7 mouse cellular contexts compared by ENCODE assay signal in genomic region chr7:139584221-139585175, GRCm38 (mm10). TPM values are rescaled to one million over a fixed set of nuclear protein-coding genes. Genes with fewer than 3 reads are reported as not detected.
DNase-seq lines count a peak whose midpoint lies in the region; ATAC-seq and TF ChIP-seq lines count a peak whose summit lies in the region.

No protein-coding gene starts in this region.

- H3K9ac ChIP-seq in liver, embryonic 12.5 days = no peak overlapping the region
- no peak overlapping the region for H3K9ac ChIP-seq in embryonic facial prominence, embryonic 15.5 days
- no peak overlapping the region for H3K9ac ChIP-seq in intestine, postnatal 0 days (ENCODE audit: low read depth, low read length)

- H3K4me2 ChIP-seq in liver, embryonic 12.5 days = 0 out of 2 replicates have a peak overlapping the region, but pooled peaks have one; percentile 8
- H3K4me2 ChIP-seq in embryonic facial prominence, embryonic 15.5 days (replicated peaks) = peak overlapping the region; percentile 23
- peak overlapping the region; percentile 37; the same call in 1 of the 2 replicates for H3K4me2 ChIP-seq in intestine, postnatal 0 days (replicated peaks; ENCODE audit: low read depth)

- peaks cover 100% of the 10 kb centered on the region for H3K27me3 ChIP-seq in liver, embryonic 12.5 days (replicated peaks)
- peaks cover 98% of the 10 kb centered on the region for H3K27me3 ChIP-seq in embryonic facial prominence, embryonic 15.5 days
- peaks cover 85% of the 10 kb centered on the region for H3K27me3 ChIP-seq in intestine, postnatal 0 days (replicated peaks; ENCODE audit: control insufficient read depth, insufficient read depth, low read length)

- no peaks in the 10 kb centered on the region for H3K9me3 ChIP-seq in liver, embryonic 12.5 days (replicated peaks)
- no peaks in the 10 kb centered on the region for H3K9me3 ChIP-seq in embryonic facial prominence, embryonic 15.5 days (replicated peaks)
- H3K9me3 ChIP-seq in intestine, postnatal 0 days (ENCODE audit: control insufficient read depth) = no peaks in the 10 kb centered on the region

- no peak for ATAC-seq in liver, embryonic 12.5 days
- no peak for ATAC-seq in embryonic facial prominence, embryonic 15.5 days (ENCODE audit: insufficient number of reproducible peaks, low FRiP score, low TSS enrichment, low read depth)
- ATAC-seq in intestine, postnatal 0 days = no peak

- 3% methylated on average over 53 of the region's 53 CpGs for WGBS in liver, embryonic 12.5 days (ENCODE audit: insufficient replicate concordance)
- WGBS in embryonic facial prominence, embryonic 15.5 days = 2% methylated on average over 53 of the region's 53 CpGs
- WGBS in intestine, postnatal 0 days = 4% methylated on average over 53 of the region's 53 CpGs

- no peak overlapping the region for H3K4me3 ChIP-seq in liver, embryonic 12.5 days
- H3K4me3 ChIP-seq in embryonic facial prominence, embryonic 15.5 days (replicated peaks) = peak overlapping the region; percentile 12; the same call in 1 of the 2 replicates
- H3K4me3 ChIP-seq in intestine, postnatal 0 days (ENCODE audit: low read depth, low read length) = no peak overlapping the region

- peaks cover 18% of the 10 kb centered on the region for H3K4me1 ChIP-seq in liver, embryonic 12.5 days
- peaks cover 44% of the 10 kb centered on the region for H3K4me1 ChIP-seq in embryonic facial prominence, embryonic 15.5 days
- H3K4me1 ChIP-seq in intestine, postnatal 0 days (replicated peaks; ENCODE audit: control insufficient read depth, insufficient read depth, low read length) = no peaks in the 10 kb centered on the region

- DNase-seq in liver = no peak
- peak; percentile 53 for DNase-seq in retina, postnatal 1 day
- no peak for DNase-seq in spleen, postnatal 4 days (ENCODE audit: low spot score in 2 of 2)
- DNase-seq in frontal cortex, postnatal 36 days (ENCODE audit: low spot score in 2 of 2) = no peak

- H3K36me3 ChIP-seq in liver, embryonic 12.5 days = no peaks in the 10 kb centered on the region
- no peaks in the 10 kb centered on the region for H3K36me3 ChIP-seq in embryonic facial prominence, embryonic 15.5 days
- H3K36me3 ChIP-seq in intestine, postnatal 0 days (ENCODE audit: control insufficient read depth, insufficient read depth) = no peaks in the 10 kb centered on the region; the same call in 1 of the 2 replicates

- TF ChIP-seq CTCF in intestine, postnatal 0 days (IDR thresholded peaks at IDR 0.05; ENCODE audit: low read depth) = no peak

- H3K27ac ChIP-seq in liver, embryonic 12.5 days = no peak overlapping the region
- no peak overlapping the region for H3K27ac ChIP-seq in embryonic facial prominence, embryonic 15.5 days (replicated peaks)
- no peak overlapping the region for H3K27ac ChIP-seq in intestine, postnatal 0 days (ENCODE audit: low read depth, low read length)

RNA-seq across cellular contexts. Expression of gene Nkx6-2, which starts 1.9 kb away (rescaled TPM):
- 0.43 TPM in 1 of 2 replicates, not detected in the other for polyA plus RNA-seq in liver, embryonic 12.5 days (2016; fragmentation: Nextera tagmentation; extraction: Ambion mirVana)
- not detected in 2 replicates for polyA plus RNA-seq in embryonic facial prominence, embryonic 15.5 days (2015; fragmentation: Nextera tagmentation; extraction: Ambion mirVana)
- 0.31 and 0.86 TPM in 2 replicates for polyA plus RNA-seq in intestine, postnatal 0 days (2015; fragmentation: Nextera tagmentation; extraction: Ambion mirVana)
